20 mouse cellular contexts compared by ENCODE assay signal in genomic region chrX:109686502-109687130, GRCm38 (mm10).
"Had no signal": no experiment of that assay in that cellular context is flagged by ENCODE, and none has a peak within 500 bp of the region (broad histone marks: within the 10 kb centered on the region; RNA-seq: fewer than 3 reads in every experiment).

No protein-coding gene starts in this region.

- DNase-seq: lung, adult 2 months; lung, postnatal 36 days; midbrain, embryonic 14.5 days; retina, postnatal 1 day; right cerebral cortex, adult 18-20 months; right cerebral cortex, postnatal 25 days; right cerebral cortex, postnatal 4 days; spleen, adult 18-20 months; thymus, adult 18-20 months; thymus, postnatal 14 days; thymus, postnatal 36 days had no signal

- H3K4me2 ChIP-seq: limb, embryonic 15.5 days; liver, embryonic 11.5 days; midbrain, embryonic 12.5 days; neural tube, embryonic 13.5 days; neural tube, embryonic 15.5 days had no signal

- H3K4me1 ChIP-seq: limb, embryonic 15.5 days; midbrain, embryonic 10.5 days; midbrain, embryonic 12.5 days; neural tube, embryonic 13.5 days; neural tube, embryonic 15.5 days had no signal

- H3K36me3 ChIP-seq: limb, embryonic 15.5 days; midbrain, embryonic 10.5 days; midbrain, embryonic 12.5 days; neural tube, embryonic 13.5 days; neural tube, embryonic 15.5 days had no signal

- H3K27me3 ChIP-seq: limb, embryonic 15.5 days; midbrain, embryonic 12.5 days; neural tube, embryonic 13.5 days; neural tube, embryonic 15.5 days had no signal

- H3K9ac ChIP-seq: limb, embryonic 15.5 days; liver, embryonic 14.5 days; midbrain, embryonic 12.5 days; neural tube, embryonic 13.5 days; neural tube, embryonic 15.5 days had no signal

- H3K27ac ChIP-seq: limb, embryonic 15.5 days; liver, embryonic 14.5 days; midbrain, embryonic 10.5 days; midbrain, embryonic 12.5 days; neural tube, embryonic 13.5 days; neural tube, embryonic 15.5 days had no signal

- ATAC-seq: midbrain, embryonic 16.5 days had no signal

- H3K9me3 ChIP-seq: limb, embryonic 15.5 days; midbrain, embryonic 10.5 days; midbrain, embryonic 12.5 days; neural tube, embryonic 13.5 days; neural tube, embryonic 15.5 days had no signal

- H3K4me3 ChIP-seq: limb, embryonic 15.5 days; midbrain, embryonic 10.5 days; midbrain, embryonic 12.5 days; myocyte; neural tube, embryonic 13.5 days; neural tube, embryonic 15.5 days had no signal
